Mouse (Mus musculus) 3134 (cell line): ENCODE data around the gene Megf8.
"Not testable (repeated sequence)": the region's sequence is repeated elsewhere in the genome, so short reads cannot be mapped to it uniquely, and the experiment has no call there.

Source experiments
- DNase-seq: peaks from one replicate; pipeline ENCODE4 v3.0.0-alpha.2; 2011; ENCODE audit warnings: low spot score; ENCODE audit not compliant: insufficient read length; ENCODE audit errors: extremely low read depth

Megf8 gene

DNA sequence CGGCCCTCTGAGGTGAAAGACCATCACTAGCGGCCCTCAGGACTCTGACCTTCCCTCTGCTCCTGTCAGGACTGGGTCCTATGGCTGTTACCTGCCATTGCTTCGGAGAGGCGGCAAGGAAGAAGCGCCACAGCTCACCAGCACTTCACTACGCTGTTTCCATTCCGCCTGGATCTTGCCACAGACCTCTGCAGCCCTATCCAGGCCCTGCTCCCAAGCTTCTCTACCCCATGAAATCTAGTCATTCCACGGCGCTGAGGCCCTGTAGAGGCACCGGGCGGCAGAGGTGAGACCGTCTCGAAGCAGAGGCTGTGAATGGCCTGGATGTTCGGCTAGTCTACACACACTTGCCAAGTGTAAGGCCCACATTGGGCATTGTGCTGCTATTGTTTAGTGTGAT is 79.7 kb downstream of the Megf8 start:
- DNase-seq, result no peak

GRCm38 (mm10) chr7:25398610-25399009 is 81.6 kb downstream of the Megf8 start, which contains the start of gene Lipe:
Gene Lipe, minus strand, starts transcription at chr7:25398710.
- DNase-seq, result no peak

DNA sequence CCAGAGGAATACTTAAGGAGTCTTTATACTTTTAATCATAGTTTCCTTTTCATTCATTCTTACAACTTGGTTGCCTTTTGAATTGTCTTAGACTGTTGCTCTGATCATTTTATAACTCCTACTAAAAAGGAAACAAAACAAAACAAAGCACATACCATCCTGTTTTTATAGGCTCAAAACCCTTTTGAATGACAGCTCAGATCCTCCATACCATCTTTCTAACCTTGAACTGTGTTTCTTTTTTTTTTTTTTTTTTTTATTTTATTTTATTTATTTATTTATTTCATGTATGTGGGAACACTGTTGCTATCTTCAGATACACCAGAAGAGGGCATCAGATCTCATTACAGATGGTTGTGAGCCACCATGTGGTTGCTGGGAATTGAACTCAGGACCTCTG is 82.1 kb downstream of the Megf8 start:
- DNase-seq, result not testable (repeated sequence)

GRCm38 (mm10) chr7:25401551-25401950 is 84.6 kb downstream of the Megf8 start:
- DNase-seq, result no peak

DNA sequence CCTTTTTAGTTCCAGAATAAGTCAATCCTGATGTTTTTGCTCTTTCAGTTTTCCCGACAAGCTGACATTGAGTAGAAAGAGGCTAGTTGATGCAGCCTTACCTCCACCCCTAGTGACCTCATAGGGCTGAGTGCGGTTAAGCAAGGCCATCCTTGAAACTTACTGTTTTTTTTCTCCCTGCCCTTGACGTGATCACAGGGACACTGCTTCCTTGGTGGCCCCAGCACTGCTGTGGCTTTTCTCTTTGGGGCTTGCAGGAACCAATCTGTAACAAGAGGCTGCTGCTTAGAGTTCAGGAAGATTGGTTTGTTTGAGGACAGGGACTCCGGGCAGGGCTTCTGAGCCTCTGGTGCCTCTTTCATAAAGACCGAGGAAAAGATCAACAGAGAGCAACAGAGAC is 85.0 kb downstream of the Megf8 start:
- no peak for DNase-seq

DNA sequence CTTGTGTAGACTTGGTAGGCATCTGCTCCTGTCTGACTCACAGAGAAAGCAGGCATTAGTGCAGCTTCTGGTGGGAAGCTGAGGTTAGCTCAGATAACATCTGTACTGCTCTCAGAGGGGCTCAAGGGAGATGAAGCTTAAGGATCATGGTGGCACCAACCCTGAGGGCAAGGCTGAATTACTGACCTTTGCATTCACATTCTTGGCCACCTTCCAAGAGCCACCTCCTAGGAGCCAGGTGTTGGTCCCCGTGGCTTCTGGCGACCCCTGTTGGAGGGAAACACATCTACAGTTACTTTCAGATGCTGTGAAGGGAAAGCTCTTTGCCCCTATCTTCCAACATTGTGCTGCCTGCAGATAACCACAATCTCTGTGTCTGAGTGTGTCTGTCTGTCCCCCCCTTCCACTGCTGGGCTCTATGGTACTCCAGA is 85.7 kb downstream of the Megf8 start:
- no peak for DNase-seq

DNA sequence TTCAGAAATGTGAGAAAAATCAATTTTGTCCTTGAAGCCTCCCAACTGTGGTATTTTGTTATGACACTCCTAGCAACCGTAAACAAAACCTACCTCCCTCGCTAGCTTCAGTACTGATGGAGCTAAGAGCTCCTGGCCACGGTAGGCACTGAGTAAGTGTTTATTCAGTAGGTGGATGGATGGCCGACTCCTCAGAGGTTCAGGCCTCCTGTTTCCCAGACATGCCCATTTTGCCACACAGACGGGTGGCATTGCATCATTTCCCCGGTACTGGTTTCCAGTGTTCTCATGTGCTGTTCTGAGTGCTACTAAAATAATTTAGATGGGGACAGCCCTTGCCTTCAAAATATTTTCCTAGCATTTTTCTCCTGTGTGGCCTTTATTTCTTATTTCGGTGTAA is 89.5 kb downstream of the Megf8 start:
- DNase-seq, result no peak

DNA sequence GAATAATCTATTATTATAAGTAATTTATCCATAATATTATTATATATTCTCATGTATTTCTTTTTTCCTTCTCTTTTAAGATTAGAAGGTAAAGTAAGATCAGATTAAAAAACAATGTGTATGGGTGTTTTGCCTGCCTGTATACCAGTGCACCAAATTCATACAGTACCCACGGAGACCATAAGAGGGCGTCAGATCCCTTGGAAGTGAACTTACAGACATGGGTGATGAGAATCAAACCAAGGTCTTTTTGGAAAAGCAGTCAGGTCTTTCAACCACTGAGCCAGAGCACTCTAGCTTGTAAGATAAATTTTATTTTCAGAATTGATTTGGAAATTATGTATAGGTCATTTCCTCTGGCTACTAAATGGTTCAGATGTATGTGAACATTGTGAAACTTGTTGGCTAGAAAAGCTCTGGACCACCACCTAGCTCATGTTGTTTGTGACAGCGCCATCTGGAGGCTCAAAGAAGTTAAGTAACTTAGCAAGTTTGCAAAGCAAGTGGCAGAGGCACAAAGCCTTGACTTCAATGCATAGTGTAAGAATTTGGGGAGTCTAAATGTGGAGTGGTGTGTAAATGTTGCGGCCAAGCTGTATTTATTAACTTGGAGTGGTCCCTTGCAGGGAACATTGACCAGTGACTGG is 92.3 kb downstream of the Megf8 start:
- DNase-seq, result no peak

GRCm38 (mm10) chr7:25410969-25411615 is 94.1 kb downstream of the Megf8 start:
- DNase-seq, result no peak

DNA sequence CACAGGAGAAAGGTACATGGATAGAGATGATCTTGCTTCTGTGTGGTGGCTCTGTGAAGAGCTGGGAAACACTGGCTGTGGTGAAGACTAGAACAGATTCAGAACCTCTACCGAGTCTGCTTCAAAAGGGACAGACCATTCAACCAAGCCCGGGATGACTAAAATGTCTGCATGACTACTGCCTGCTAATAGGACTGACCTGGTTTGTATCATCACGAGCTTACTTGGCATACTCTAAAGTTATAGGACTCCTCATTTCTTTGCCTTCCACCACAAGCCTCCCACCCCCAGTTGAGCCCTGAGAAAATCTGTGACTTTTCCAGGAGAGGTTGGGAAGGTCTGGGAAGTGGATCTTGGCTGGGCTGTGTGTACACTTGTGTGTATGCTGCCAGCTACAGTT is 94.9 kb downstream of the Megf8 start:
- no peak for DNase-seq

GRCm38 (mm10) chr7:25412833-25413441 is 96.0 kb downstream of the Megf8 start, which contains the start of gene Cxcl17:
Gene Cxcl17, minus strand, starts transcription at chr7:25412886.
- DNase-seq, result no peak
